Mouse (Mus musculus) heart, postnatal 0 days (tissue): ENCODE results near the gene Ppp1r13l. TPM values are rescaled to one million over a fixed set of nuclear protein-coding genes. Genes with fewer than 3 reads are reported as not detected.

Source experiments
- ATAC-seq: fragments of 200-750 bp; cut with Nextera tagmentation; 2 replicates; pipeline ENCODE4 v1.8.0; 2017; ENCODE audit warnings: low read depth, moderate number of reproducible peaks, moderate library complexity; ENCODE audit not compliant: insufficient read depth
- DNase-seq: peaks from one replicate; pipeline ENCODE4 v3.0.0-alpha.2; 2016; ENCODE audit warnings: low spot score
- H3K27ac ChIP-seq: fragments of 300-500 bp; sonication (generic); 2 replicates; pipeline ENCODE4 v1.5.1; 2014; ENCODE audit warnings: low read depth, mild to moderate bottlenecking
- H3K27me3 ChIP-seq: fragments of 300-500 bp; sonication (generic); 2 replicates; pipeline ENCODE4 v1.6.1; 2014; ENCODE audit warnings: low read length, mixed read lengths; ENCODE audit not compliant: control insufficient read depth, insufficient read depth
- H3K36me3 ChIP-seq: fragments of 300-500 bp; sonication (generic); replicated peaks from 2 replicates; pipeline ENCODE4 v1.6.1; 2014; ENCODE audit warnings: low read length, mixed read lengths; ENCODE audit not compliant: control insufficient read depth, insufficient read depth
- H3K4me1 ChIP-seq: fragments of 300-500 bp; sonication (generic); 2 replicates; pipeline ENCODE4 v1.6.1; 2014; ENCODE audit warnings: antibody characterized with exemption; ENCODE audit not compliant: control insufficient read depth, insufficient read depth
- H3K4me2 ChIP-seq: fragments of 300-500 bp; sonication (generic); 2 replicates; pipeline ENCODE4 v1.6.1; 2014; ENCODE audit warnings: low read depth, mild to moderate bottlenecking, low read length, moderate library complexity
- H3K4me3 ChIP-seq: fragments of 300-500 bp; sonication (generic); 2 replicates; pipeline ENCODE4 v1.5.1; 2014; ENCODE audit warnings: low read depth, low read length
- H3K9ac ChIP-seq: fragments of 300-500 bp; sonication (generic); replicated peaks from 2 replicates; pipeline ENCODE4 v1.6.1; 2014; ENCODE audit warnings: low read depth, low read length, mixed read lengths
- H3K9me3 ChIP-seq: fragments of 300-500 bp; sonication (generic); replicated peaks from 2 replicates; pipeline ENCODE4 v1.6.1; 2016; ENCODE audit warnings: low read length; ENCODE audit not compliant: control insufficient read depth
- CTCF ChIP-seq: IDR thresholded peaks from 2 replicates; pipeline ENCODE4 v1.5.1; 2016; ENCODE audit warnings: antibody characterized with exemption, control low read depth, low read depth
- EP300 ChIP-seq: IDR thresholded peaks from 2 replicates; pipeline ENCODE4 v1.6.1; 2016; ENCODE audit warnings: antibody characterized with exemption, low read depth
- WGBS: fragments of 180-500 bp; shearing (Covaris S2); extraction: QIAGEN DNeasy Blood & Tissue Kit; methylation state at CpG from one replicate; pipeline ENCODE4 v1.1.7; 2014; 5-methylcytosine and 5-hydroxymethylcytosine counted together
- polyA plus RNA-seq: library from polyadenylated mRNA; unstranded; fragments of >200 nt; fragmentation: Nextera tagmentation; extraction: Ambion mirVana; gene quantifications from 2 replicates; pipeline ENCODE4 v1.2.1, GENCODE M21; 2015
- total RNA-seq: library from RNA; depleted of rRNA; stranded (reverse); fragments of >200 nt; gene quantifications from 2 replicates; pipeline ENCODE4 v1.2.3, GENCODE M21; 2014; ENCODE audit warnings: low replicate concordance

Gene Ppp1r13l
- total and polyA plus RNA-seq, 2 experiments from 2014 or later, result 11.8 to 12.0 TPM

DNA sequence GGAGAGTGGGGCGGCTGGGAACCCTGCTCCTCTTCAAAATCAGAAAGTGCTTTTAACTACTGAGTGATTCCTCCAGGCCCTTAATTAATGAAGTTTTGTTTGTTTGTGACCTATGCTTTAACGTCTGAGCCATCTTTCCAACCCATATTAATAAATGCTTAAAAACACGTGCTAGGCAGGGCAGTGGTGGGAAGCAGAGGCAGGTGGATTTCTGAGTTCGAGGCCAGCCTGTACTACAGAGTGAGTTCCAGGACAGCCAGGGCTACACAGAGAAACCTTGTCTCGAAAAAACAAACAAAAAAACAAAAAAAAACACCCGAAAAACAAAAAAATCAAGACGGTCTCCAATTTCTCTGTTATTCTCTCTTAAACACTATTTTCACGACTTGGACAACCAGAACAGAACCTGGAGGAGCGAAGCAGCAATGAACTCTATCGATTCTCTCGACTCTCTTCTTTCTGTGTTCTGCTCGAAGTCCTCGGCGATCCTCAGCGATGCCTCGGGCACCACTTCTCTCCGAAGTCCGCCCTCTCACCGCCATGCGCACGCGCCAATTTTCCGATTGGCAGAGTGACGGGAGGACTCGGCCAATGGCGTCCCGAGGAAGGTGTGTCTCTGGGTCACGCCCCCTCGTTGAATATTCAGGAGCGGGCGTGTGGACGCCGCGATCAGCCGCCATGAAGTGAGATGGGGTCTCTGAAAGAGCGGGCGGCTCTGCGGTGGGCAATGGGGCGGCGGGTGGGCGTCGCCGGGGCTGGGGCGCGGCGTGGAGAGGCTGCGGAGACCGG lies 22.0 kb downstream of the Ppp1r13l start, which contains the start of gene Ercc2:
TSS of gene Ercc2 (plus strand) at position 634 of the 789 bp plus-strand sequence.
- peaks cover 6% of the 10 kb centered on the region; the same call in 1 of the 2 replicates for H3K4me1 ChIP-seq
- peaks cover 32% of the 10 kb centered on the region for H3K36me3 ChIP-seq
- no peak for TF ChIP-seq EP300
- TF ChIP-seq CTCF, result no peak
- H3K4me3 ChIP-seq, result peak within 1 kb of the TSS; percentile 91
- H3K27me3 ChIP-seq, result no peaks in the 10 kb centered on the region
- ATAC-seq, result peak; percentile 95
- peak within 1 kb of the TSS; percentile 73 for H3K9ac ChIP-seq
- WGBS, result 6% methylated on average over 47 of the region's 48 CpGs
- no peak within 1 kb of the TSS for H3K27ac ChIP-seq
- peak; percentile 97 for DNase-seq
- H3K4me2 ChIP-seq, result peak within 1 kb of the TSS; percentile 85
- no peaks in the 10 kb centered on the region for H3K9me3 ChIP-seq

DNA sequence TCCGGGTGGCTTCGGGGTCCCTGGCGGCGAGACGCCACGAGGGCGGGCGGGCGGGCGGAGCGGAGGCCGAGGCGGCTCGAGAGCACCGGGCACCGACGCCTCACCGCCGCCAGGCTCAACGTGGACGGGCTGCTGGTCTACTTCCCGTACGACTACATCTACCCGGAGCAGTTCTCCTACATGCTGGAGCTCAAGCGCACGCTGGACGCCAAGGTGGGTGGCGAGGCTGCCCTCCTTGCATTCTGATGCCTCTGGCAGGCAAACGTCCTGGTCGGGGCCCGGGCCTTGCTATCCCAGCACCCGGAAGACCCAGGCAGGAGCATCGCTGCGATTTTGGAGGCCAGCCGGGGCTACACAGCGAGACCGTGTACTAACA lies 22.6 kb downstream of the Ppp1r13l start:
- H3K36me3 ChIP-seq, result peaks cover 37% of the 10 kb centered on the region
- WGBS, result 1% methylated on average over 26 of the region's 37 CpGs
- no peak for DNase-seq
- H3K9ac ChIP-seq, result peak overlapping the region; percentile 73
- H3K27me3 ChIP-seq, result no peaks in the 10 kb centered on the region
- peaks cover 6% of the 10 kb centered on the region; the same call in 1 of the 2 replicates for H3K4me1 ChIP-seq
- peak overlapping the region; percentile 85 for H3K4me2 ChIP-seq
- no peaks in the 10 kb centered on the region for H3K9me3 ChIP-seq
- TF ChIP-seq CTCF (no peak), EP300 (no peak)
- H3K27ac ChIP-seq, result no peak overlapping the region
- ATAC-seq, result peak; percentile 53
- H3K4me3 ChIP-seq, result peak overlapping the region; percentile 91

GRCm38 (mm10) chr7:19383708-19384107 lies 24.2 kb downstream of the Ppp1r13l start:
- no peak overlapping the region for H3K4me3 ChIP-seq
- no peak overlapping the region for H3K4me2 ChIP-seq
- no peaks in the 10 kb centered on the region for H3K27me3 ChIP-seq
- peaks cover 50% of the 10 kb centered on the region for H3K36me3 ChIP-seq
- WGBS, result 86% methylated on average over 9 of the region's 9 CpGs
- H3K9ac ChIP-seq, result no peak overlapping the region
- H3K4me1 ChIP-seq, result peaks cover 6% of the 10 kb centered on the region; the same call in 1 of the 2 replicates
- H3K9me3 ChIP-seq, result no peaks in the 10 kb centered on the region
- no peak for DNase-seq
- TF ChIP-seq CTCF (no peak), EP300 (no peak)
- ATAC-seq, result no peak
- no peak overlapping the region for H3K27ac ChIP-seq

DNA sequence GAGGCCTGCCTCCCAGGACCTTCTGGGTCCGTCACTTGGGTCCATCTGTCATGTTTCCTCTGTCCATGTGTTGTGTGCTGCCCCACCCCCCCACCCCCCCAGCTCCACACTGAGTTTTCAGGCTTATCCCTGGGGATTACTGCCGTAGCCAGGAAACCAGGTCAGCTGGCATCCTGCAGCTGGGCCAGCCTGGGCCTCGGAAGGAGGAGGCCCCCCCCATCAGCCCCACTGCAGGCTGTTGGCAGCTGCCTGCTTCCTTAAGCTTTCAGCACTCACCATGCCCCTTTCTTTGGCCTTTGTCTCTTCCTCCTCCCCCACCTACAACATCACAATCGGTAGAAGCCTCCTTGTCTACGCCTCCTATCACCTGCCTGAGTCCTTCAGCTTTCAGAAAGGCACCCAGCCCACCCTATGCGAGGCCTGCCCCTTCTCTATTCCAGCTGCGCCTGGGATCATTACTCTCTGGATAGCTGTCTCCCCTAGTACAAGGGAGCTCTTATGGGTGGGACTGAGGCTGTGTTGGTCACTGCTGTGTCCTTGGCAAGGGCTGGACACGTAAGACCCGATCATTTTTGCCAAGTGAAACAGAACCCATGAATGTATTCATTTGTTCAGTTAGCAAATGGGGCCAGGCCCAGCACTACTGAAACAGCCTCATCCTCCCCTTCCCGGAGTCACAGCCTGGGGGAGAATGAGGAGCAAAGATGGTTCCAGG lies 29.3 kb downstream of the Ppp1r13l start:
- Histone ChIP-seq H3K27me3 (no peaks in the 10 kb centered on the region), H3K4me3 (no peak overlapping the region), H3K9me3 (no peaks in the 10 kb centered on the region), H3K9ac (no peak overlapping the region), H3K27ac (no peak overlapping the region), H3K4me1 (no peaks in the 10 kb centered on the region), H3K36me3 (peaks cover 98% of the 10 kb centered on the region), H3K4me2 (no peak overlapping the region)
- ATAC-seq (no peak), DNase-seq (no peak)
- 65% methylated on average over 10 of the region's 10 CpGs for WGBS
- TF ChIP-seq CTCF, result no peak
- TF ChIP-seq EP300, result no peak

DNA sequence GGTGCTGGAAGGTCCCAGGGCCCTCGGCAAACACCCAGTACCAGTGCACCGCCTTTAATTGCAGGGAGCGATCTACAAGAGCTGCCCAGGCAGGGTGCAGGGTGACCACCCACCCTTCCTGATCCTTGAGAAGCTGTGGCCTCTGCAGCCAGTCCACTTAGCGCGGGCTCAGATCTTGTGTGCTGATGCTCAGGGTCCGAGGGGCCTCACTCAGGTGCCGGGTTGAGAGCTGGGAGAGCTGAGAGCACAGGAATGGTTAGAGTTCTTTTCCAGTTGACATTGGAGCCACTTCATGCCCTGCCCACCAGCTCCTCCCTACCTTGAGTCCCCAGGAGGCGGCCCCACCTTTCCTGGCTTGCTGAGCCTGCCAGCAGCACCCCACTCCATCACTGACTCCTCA lies 34.9 kb downstream of the Ppp1r13l start:
- Histone ChIP-seq H3K4me2 (no peak overlapping the region), H3K9me3 (no peaks in the 10 kb centered on the region), H3K36me3 (peaks cover 59% of the 10 kb centered on the region), H3K27me3 (peaks cover 4% of the 10 kb centered on the region), H3K27ac (no peak overlapping the region), H3K4me1 (no peaks in the 10 kb centered on the region), H3K9ac (no peak overlapping the region), H3K4me3 (no peak overlapping the region)
- ATAC-seq (no peak), DNase-seq (no peak)
- TF ChIP-seq CTCF (no peak), EP300 (no peak)
- 88% methylated on average over 8 of the region's 8 CpGs for WGBS
